Mouse (Mus musculus) forebrain, embryonic 16.5 days (tissue): ENCODE measurements at regions not wholly inside any gene's neighbourhood (a gene's known extent, or its start where the extent isn't known, plus 50 kb on each side); places are given as distances from the start of the nearest gene placed in this dataset.
A peak's percentile ranks its signal among the peaks of the same experiment; 100 is the strongest.

ENCODE experiments used
- ATAC-seq: fragments of 200-750 bp; cut with Nextera tagmentation; 2 replicates; pipeline ENCODE4 v1.8.0; 2017; ENCODE audit warnings: mild to moderate bottlenecking, moderate library complexity
- H3K27ac ChIP-seq: fragments of 300-500 bp; sonication (generic); 2 replicates; pipeline ENCODE4 v1.5.1; 2014; ENCODE audit warnings: low read length, control low read depth
- H3K27me3 ChIP-seq: fragments of 300-500 bp; sonication (generic); replicated peaks from 2 replicates; pipeline ENCODE4 v1.6.1; 2014; ENCODE audit warnings: low read length; ENCODE audit not compliant: control insufficient read depth, insufficient read depth
- H3K36me3 ChIP-seq: fragments of 300-500 bp; sonication (generic); 2 replicates; pipeline ENCODE4 v1.6.1; 2014; ENCODE audit not compliant: control insufficient read depth, insufficient read depth
- H3K4me1 ChIP-seq: fragments of 300-500 bp; sonication (generic); replicated peaks from 2 replicates; pipeline ENCODE4 v1.6.1; 2014; ENCODE audit warnings: low read length; ENCODE audit not compliant: control insufficient read depth, insufficient read depth
- H3K4me2 ChIP-seq: fragments of 300-500 bp; sonication (generic); 2 replicates; pipeline ENCODE4 v1.6.1; 2014; ENCODE audit warnings: mild to moderate bottlenecking, low read length, control low read depth
- H3K4me3 ChIP-seq: fragments of 300-500 bp; sonication (generic); replicated peaks from 2 replicates; pipeline ENCODE4 v1.5.1; 2014; ENCODE audit warnings: mild to moderate bottlenecking, low read length, control low read depth
- H3K9ac ChIP-seq: fragments of 300-500 bp; sonication (generic); replicated peaks from 2 replicates; pipeline ENCODE4 v1.6.1; 2014; ENCODE audit warnings: low read depth, low read length, control low read depth
- H3K9me3 ChIP-seq: fragments of 300-500 bp; sonication (generic); 2 replicates; pipeline ENCODE4 v1.6.1; 2016; ENCODE audit warnings: low read length; ENCODE audit not compliant: control insufficient read depth
- WGBS: fragments of 180-500 bp; shearing (Covaris S2); extraction: QIAGEN DNeasy Blood & Tissue Kit; methylation state at CpG from one replicate; pipeline ENCODE4 v1.1.7; 2014; 5-methylcytosine and 5-hydroxymethylcytosine counted together

DNA sequence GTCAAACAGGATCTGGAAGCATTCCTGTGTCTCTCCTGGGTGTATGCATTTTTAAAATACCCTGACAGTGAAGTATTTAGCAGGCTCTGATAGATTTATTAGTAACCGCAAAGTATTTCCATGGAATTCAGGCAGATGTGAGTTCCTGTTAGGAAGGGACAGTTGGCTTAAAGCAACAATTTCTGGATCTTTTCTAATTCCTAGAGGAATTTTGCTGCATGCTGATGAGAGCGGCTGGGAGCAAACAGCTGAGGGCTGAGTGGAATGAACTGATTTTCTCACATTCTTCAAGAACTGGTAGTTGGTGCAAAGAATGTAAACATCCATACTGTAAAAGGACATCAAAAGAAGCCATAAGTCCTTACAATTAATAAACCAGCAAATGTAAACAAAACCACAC, 283.9 kb upstream of the Marcks start:
- Histone ChIP-seq H3K9me3 (no peaks in the 10 kb centered on the region), H3K9ac (no peak overlapping the region), H3K36me3 (no peaks in the 10 kb centered on the region), H3K4me1 (no peaks in the 10 kb centered on the region), H3K4me3 (no peak overlapping the region), H3K27me3 (no peaks in the 10 kb centered on the region), H3K4me2 (no peak overlapping the region), H3K27ac (no peak overlapping the region)
- 72% methylated on average over 2 of the region's 2 CpGs for WGBS
- ATAC-seq, result no peak

DNA sequence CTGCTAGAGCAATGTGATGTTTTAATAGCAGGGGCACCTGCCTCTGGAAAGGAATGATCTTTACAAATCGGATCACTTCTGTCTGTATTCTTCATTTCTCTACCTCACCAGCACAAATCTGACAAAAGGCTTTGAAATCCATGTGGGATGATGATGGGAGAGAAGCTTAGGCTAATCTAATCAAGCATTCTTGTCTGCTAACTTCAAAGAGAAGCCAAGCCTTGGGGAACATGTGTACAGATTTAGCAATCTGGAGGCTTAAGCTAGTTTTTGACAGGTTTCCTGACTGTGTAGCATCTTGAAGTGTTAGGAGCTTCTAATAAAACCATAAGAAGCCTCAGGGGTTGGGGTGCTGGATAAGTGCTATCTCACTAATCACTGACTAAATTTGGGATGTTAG, 277.6 kb upstream of the Marcks start:
- no peaks in the 10 kb centered on the region for H3K27me3 ChIP-seq
- H3K9ac ChIP-seq, result no peak overlapping the region
- no peak overlapping the region for H3K4me3 ChIP-seq
- H3K4me1 ChIP-seq, result no peaks in the 10 kb centered on the region
- H3K27ac ChIP-seq, result no peak overlapping the region
- 62% methylated on average over 1 of the region's 1 CpGs for WGBS
- no peak overlapping the region for H3K4me2 ChIP-seq
- no peaks in the 10 kb centered on the region for H3K9me3 ChIP-seq
- H3K36me3 ChIP-seq, result no peaks in the 10 kb centered on the region
- no peak for ATAC-seq

DNA sequence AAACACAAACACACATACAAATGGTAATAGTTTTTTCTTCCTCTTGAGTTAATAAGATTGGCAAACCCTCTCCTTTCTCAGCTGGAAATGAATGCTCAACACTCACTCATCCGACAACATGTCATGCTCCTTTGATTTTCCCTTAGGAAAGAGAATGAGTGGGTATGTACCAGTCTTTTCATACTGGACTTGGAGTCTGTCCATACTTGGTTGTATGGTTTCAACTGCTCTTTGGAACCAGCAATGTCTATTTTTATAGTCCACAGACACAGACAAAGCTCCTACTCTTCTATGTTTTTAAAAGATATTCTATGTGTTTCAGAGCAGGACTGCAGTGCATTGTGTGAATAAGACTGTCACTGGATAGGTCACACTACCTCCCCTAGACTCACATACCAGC, 273.7 kb upstream of the Marcks start:
- H3K27me3 ChIP-seq, result no peaks in the 10 kb centered on the region
- H3K27ac ChIP-seq, result no peak overlapping the region
- no peak overlapping the region for H3K4me3 ChIP-seq
- no peak overlapping the region for H3K9ac ChIP-seq
- no peak overlapping the region for H3K4me2 ChIP-seq
- no peak for ATAC-seq
- H3K9me3 ChIP-seq, result no peaks in the 10 kb centered on the region
- WGBS, result 45% methylated on average over 1 of the region's 1 CpGs
- H3K4me1 ChIP-seq, result no peaks in the 10 kb centered on the region
- no peaks in the 10 kb centered on the region for H3K36me3 ChIP-seq

DNA sequence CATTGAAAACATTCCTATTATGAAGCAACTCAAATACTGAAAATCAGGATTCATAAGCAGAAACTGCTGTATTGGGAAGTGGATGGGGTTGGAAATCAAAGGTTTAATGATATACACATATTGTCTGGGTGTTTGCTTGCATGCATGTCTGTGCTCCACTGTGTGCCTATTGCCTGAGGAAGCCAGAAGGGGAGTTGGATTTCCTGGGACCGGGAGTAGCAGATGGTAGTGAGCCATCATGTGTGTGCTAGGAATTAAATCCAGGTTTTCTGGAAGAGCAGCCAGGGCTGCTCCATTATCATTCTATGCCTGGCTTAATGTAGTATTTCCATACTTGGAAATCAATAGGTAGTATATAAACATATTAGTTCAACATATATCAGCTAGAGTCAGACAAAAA, 271.0 kb upstream of the Marcks start:
- no peaks in the 10 kb centered on the region for H3K27me3 ChIP-seq
- 25% methylated on average over 1 of the region's 1 CpGs for WGBS
- H3K9ac ChIP-seq, result no peak overlapping the region
- no peak overlapping the region for H3K4me2 ChIP-seq
- ATAC-seq, result peak; percentile 81
- H3K9me3 ChIP-seq, result no peaks in the 10 kb centered on the region
- H3K27ac ChIP-seq, result no peak overlapping the region
- no peaks in the 10 kb centered on the region for H3K4me1 ChIP-seq
- no peak overlapping the region for H3K4me3 ChIP-seq
- H3K36me3 ChIP-seq, result no peaks in the 10 kb centered on the region

DNA sequence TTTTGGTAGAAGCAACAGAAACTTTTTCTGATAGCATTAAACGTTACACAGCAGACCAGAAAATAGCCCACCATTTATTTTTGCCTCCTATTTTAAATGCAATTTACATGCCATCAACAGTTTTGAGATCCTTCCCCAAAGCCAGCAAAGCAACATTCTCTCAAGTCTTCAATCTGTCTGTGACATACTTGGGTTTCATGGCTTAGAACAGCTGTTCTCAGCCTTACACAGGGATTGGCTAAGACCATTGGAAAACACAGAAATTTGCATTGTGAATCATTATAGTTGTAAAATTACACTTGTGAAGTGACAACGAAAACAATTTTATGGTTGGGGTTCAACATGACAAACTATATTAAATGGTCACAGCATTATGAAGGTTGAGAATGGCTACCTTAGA, 268.8 kb upstream of the Marcks start:
- H3K4me2 ChIP-seq, result no peak overlapping the region
- H3K9ac ChIP-seq, result no peak overlapping the region
- no peaks in the 10 kb centered on the region for H3K4me1 ChIP-seq
- no peak for ATAC-seq
- 80% methylated on average over 2 of the region's 2 CpGs for WGBS
- no peak overlapping the region for H3K27ac ChIP-seq
- no peaks in the 10 kb centered on the region for H3K36me3 ChIP-seq
- no peaks in the 10 kb centered on the region for H3K27me3 ChIP-seq
- no peak overlapping the region for H3K4me3 ChIP-seq
- H3K9me3 ChIP-seq, result no peaks in the 10 kb centered on the region

DNA sequence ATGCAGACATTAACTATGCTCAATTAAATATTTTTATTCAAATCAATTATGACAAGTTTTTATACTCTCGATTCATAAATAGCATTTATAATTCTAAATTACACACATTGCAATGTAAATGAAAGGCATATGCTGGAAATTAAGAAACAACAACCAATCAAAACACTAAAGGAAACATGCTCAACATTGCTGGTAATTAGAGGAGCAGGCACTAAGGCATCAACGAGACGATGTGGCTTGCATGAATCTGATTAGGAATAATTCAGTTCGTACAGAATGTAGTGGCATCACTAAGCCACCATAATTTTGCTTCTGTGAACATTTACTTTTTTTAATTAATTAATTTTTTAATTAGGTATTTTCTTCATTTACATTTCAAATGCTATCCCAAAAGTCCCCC, 266.2 kb upstream of the Marcks start:
- WGBS, result 42% methylated on average over 4 of the region's 4 CpGs

DNA sequence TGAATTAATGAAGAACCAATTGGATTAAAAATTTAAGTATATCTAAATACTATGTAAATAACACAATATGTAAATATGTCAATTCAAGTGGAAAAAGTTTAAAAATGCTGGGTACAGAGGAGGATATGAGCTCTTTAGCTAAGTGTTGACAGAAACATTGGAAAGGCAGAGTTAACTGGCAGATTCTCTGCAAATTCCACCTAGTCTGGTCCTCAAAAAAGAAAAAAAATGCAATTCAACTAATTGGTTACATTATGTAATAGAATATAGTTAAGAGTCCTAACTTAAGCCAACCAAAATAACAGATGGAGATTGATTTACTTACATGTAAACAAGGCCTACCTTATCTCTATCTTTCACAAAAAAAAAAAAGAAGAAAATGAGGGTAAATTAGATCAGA, 265.7 kb upstream of the Marcks start:
- H3K27ac ChIP-seq, result no peak overlapping the region
- H3K9me3 ChIP-seq, result no peaks in the 10 kb centered on the region
- H3K4me1 ChIP-seq, result peaks cover 9% of the 10 kb centered on the region
- H3K9ac ChIP-seq, result no peak overlapping the region
- H3K4me2 ChIP-seq, result no peak overlapping the region
- no peaks in the 10 kb centered on the region for H3K27me3 ChIP-seq
- ATAC-seq, result peak; percentile 22; the same call in 1 of the 2 replicates
- no peaks in the 10 kb centered on the region for H3K36me3 ChIP-seq
- no peak overlapping the region for H3K4me3 ChIP-seq

More for the DNA sequence above, 266.2 kb upstream of the Marcks start:
- peak; percentile 66 for ATAC-seq
- H3K36me3 ChIP-seq, result no peaks in the 10 kb centered on the region
- H3K27me3 ChIP-seq, result no peaks in the 10 kb centered on the region
- H3K4me1 ChIP-seq, result peaks cover 9% of the 10 kb centered on the region
- no peak overlapping the region for H3K4me3 ChIP-seq
- no peak overlapping the region for H3K9ac ChIP-seq
- no peaks in the 10 kb centered on the region for H3K9me3 ChIP-seq
- H3K4me2 ChIP-seq, result no peak overlapping the region
- no peak overlapping the region for H3K27ac ChIP-seq

DNA sequence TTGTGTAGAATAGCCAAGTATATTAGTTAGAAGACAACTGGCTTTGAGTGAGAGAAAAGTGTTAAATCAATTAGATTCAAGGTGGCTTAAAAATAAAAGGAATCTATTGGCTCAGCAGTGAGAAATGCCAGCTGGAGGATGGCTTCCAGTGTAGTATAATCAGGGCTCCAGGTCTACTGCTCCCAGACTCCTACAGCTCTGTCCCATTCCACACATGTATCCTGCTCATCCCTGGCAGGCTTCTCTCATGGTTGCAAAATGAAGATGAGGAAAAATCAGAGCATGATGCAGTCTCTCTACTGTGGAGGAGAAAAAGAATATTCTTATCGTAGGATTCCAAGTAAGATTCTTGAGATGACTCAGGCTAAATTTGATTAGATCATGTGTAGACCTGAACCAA, 263.7 kb upstream of the Marcks start:
- no peak for ATAC-seq
- Histone ChIP-seq H3K9ac (no peak overlapping the region), H3K4me3 (no peak overlapping the region), H3K27ac (no peak overlapping the region), H3K27me3 (no peaks in the 10 kb centered on the region), H3K4me1 (peaks cover 13% of the 10 kb centered on the region), H3K9me3 (no peaks in the 10 kb centered on the region), H3K4me2 (no peak overlapping the region), H3K36me3 (no peaks in the 10 kb centered on the region)
- 91% methylated on average over 1 of the region's 1 CpGs for WGBS

DNA sequence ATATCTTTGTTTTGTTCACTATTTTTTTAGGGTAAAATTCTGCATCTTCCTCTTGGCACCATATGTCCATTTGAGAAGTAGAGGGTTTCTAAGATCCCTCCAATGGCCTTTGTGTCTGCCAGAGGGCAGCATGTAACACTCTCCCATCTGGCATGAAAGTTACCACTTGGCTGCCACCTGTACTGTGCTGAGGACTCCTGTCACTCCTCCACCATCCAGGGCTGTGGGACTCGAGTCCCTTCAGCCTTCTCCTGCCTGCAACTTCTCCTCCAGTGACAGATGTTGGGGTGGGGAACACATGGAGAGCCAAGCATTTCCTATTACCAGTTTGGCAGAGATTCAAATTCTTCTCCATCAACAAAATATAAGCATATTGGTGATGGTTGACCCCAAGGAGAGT, 262.3 kb upstream of the Marcks start:
- H3K27me3 ChIP-seq, result no peaks in the 10 kb centered on the region
- 31% methylated on average over 1 of the region's 1 CpGs for WGBS
- no peak overlapping the region for H3K4me3 ChIP-seq
- peak; percentile 47 for ATAC-seq
- H3K36me3 ChIP-seq, result no peaks in the 10 kb centered on the region
- H3K27ac ChIP-seq, result no peak overlapping the region
- H3K4me1 ChIP-seq, result peaks cover 19% of the 10 kb centered on the region
- H3K9me3 ChIP-seq, result no peaks in the 10 kb centered on the region
- H3K4me2 ChIP-seq, result no peak overlapping the region
- no peak overlapping the region for H3K9ac ChIP-seq

DNA sequence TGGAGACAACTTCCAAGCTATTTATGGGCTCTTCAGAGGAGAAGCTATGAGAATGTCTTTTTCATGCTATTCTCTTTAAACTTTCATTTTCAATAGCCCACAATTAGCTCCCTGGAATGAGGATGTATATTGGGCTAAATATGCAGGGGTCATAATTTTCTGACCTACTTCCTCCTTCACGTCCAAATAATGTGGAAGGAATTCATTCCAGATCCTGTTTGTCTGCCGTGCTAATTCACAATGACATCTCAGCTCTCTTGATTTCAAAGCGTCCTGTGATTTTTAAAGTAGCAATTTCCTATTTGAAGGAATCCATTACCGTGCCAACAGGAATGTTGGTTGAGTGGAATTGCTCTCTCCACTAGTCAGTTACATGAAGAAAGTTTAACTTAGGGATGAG, 261.7 kb upstream of the Marcks start:
- no peaks in the 10 kb centered on the region for H3K9me3 ChIP-seq
- H3K4me3 ChIP-seq, result no peak overlapping the region
- no peaks in the 10 kb centered on the region for H3K27me3 ChIP-seq
- no peak for ATAC-seq
- H3K36me3 ChIP-seq, result no peaks in the 10 kb centered on the region
- H3K9ac ChIP-seq, result no peak overlapping the region
- H3K27ac ChIP-seq, result no peak overlapping the region
- WGBS, result 32% methylated on average over 4 of the region's 4 CpGs
- no peak overlapping the region for H3K4me2 ChIP-seq
- H3K4me1 ChIP-seq, result peaks cover 19% of the 10 kb centered on the region
